Mouse (Mus musculus): ENCODE measurements around the gene Ibsp.

Ibsp gene

DNA sequence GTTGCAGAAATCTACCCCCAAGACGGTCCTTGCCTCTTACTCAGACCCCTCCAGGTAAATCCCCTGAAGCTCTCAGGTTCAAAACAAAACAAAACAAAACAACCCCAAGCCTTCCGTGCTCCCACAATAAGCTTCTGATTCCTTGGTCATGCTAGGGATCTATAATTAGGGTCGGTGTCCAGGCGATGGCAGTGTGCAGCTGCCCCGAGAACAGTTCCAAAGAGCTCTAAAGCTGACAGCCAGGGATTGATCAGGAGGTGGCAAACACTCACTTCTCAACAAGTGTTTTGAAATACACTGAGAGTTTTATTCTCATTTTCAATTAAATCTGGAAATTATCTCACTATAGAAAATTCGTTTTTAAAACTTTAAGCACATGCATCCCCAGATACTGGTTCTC, 43.9 kb downstream of the Ibsp start:
- no peak for DNase-seq (ENCODE audit: low read depth, low spot score)

DNA sequence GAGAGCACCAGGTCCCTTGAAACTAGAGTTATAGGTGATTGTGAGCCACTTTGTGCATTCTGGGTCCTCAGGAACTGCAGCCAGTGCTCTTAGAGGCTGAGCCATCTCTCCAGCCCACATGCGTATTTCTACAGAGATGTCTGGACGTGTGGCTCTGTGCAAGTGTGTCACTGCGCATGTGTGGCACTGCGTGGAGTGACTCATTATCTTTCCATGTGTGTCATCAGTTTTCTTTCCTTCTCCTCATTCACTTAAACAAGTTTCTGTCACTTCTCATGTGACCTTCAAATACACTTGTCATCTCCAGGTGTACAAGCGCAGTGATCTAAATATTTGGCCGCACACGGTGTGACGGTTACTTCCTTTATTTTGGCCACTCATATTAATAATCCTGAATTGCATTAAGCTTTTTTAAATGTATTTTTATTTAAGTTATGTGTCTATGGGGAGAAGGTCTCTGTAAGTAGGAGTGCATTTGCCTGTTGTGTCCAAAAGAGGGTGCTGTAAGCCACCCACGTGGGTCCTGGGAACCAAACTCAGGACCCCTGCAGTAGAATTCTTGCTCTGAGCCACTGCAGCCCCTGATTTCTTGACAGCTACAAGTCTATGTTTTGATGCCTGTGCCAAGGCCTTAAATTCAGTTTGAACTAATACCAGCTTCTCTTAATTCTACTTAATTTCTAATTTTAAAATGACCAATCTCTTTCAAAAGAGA, 45.7 kb downstream of the Ibsp start:
- peak; percentile 33 for DNase-seq (ENCODE audit: low read depth, low spot score)

DNA sequence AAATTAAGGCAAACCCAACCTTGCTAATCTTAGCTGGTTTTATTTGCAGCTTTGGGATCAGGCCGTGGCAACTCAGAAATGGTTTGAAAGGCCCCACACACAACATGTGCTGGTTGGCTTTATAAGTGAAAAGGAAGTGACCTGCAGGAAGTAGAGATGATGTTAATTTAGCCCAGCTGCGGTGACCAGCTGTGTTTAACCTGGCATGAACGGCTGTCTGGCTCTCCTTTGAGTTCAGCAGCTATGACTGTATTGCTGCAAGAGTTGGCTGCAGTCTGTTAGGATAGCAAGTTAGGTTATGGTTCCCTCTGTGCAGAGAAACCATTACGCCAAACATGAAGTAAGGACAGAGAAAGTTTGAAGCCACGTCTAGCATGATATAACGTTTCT, 46.3 kb downstream of the Ibsp start:
- peak; percentile 45 for DNase-seq (ENCODE audit: low read depth, low spot score)

DNA sequence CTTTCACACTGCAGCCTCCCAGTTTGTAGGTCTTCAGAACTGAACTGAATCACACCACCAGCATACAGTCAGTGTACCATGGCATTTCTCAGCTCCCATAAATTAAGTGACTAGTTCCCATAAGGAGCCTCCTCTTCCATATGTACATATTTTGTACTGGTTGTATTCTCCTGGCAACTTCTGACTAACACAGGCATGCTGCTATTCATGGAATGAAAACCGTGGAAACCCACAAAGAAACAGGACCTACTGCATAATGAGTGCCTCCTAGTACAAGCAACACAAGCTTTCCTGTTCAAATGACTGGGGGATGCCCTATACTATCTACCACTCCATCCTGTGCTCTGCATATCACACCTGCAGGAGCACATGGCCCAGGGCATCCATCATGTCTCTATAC, 52.1 kb downstream of the Ibsp start:
- no peak for DNase-seq (ENCODE audit: low read depth, low spot score)

DNA sequence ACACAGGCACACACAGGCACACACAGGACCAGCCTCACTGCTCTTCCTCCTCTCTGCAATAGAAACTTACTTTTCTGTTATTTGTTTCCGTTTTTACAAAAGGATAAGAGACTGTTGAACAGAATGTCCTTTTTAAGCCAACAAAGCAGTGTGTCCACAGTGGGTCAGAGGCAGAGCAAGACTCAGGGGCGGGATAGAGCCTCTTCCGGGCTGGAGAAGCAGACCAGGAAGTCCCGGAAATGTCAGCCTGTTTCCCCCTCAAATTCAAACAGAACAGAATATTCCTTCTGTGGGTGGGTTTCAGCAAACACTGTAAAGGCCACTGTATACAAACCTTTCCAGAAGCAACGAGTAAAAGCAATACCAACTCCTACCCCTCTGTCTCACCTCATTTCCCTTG, 52.9 kb downstream of the Ibsp start:
- no peak for DNase-seq (ENCODE audit: low read depth, low spot score)

DNA sequence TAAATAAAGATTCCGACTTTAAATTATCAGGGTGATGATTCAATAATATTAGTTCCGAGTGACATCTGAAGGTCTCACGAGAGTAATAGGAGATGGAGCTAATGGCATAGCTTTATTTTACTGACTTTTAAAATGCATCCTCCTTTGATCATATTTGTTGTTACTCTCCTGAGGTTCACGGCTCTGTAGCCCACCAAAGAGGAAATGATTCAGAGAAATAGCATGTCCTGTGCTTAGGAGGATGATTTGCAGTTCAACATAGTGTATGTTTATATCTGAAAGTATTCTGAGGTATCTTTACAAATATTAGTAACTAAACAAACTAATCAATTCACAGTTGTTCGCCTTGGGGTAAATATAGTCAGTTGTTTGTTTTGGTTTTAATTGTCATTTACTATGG, 58.6 kb downstream of the Ibsp start:
- no peak for DNase-seq (ENCODE audit: low read depth, low spot score)

DNA sequence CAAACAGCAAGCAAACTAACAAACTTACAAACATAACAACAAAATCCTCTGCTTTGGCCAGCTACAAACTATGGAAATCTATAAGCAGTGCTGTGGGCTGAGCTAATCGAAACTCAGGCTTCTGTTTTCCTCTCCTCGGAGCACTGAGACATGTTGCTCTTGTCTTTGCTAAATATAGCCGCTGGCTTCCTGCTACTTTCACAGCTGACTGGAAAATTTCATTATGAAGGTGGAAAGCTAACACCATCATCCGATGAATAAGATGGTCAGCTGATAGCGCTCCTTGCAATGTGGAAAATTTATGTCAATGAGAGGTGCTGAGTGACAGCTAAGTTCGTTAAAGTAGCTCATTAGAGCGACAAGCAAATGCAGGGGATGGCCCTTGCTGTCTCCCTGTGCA, 59.6 kb downstream of the Ibsp start:
- no peak for DNase-seq (ENCODE audit: low read depth, low spot score)

DNA sequence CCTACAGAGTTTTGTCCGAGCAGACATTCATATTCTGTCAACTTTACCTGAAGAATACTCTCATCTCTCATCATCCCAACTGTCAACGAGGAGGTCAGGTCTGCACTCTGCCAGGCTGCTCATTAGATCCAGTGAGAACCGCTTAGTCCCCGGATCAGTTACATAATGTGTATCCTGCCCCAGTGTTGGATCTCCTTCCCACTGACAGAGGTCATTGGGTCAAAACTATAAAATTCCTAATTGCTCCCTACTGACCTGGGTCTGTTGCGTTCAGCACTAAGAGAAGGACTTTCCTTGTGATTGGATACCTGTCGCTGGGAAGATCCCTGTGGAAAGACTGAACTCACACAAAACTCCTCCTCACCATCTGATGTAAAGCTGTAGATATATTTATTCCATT, 60.3 kb downstream of the Ibsp start:
- DNase-seq (ENCODE audit: low read depth, low spot score): no peak

Data from A20 (cell line).